Mouse (Mus musculus): ENCODE data around the gene Nkx1-2. TPM values are rescaled to one million over a fixed set of nuclear protein-coding genes. Genes with fewer than 3 reads are reported as not detected.

Gene Nkx1-2
- total RNA-seq, 2 experiments from 2014 or later: not detected

GRCm38 (mm10) chr7:132608316-132609020 lies 9.0 kb upstream of the Nkx1-2 start:
- peak; percentile 23 for DNase-seq
- intact Hi-C loops (cut with DNase I): no loop called here

- intact Hi-C loops (cut with DNase I): no loop called here
- no peak for DNase-seq
Measured at GRCm38 (mm10) chr7:132605689-132606088, 6.3 kb upstream of the Nkx1-2 start.

GRCm38 (mm10) chr7:132604720-132605119 lies 5.3 kb upstream of the Nkx1-2 start:
- intact Hi-C loops (cut with DNase I): no loop called here
- DNase-seq: no peak

- no peak for DNase-seq
- intact Hi-C loops (cut with DNase I): no loop called here
Measured at GRCm38 (mm10) chr7:132600926-132601325, 1.5 kb upstream of the Nkx1-2 start.

GRCm38 (mm10) chr7:132600026-132600425 lies 589 bp upstream of the Nkx1-2 start:
- no peak for DNase-seq
- intact Hi-C loops (cut with DNase I): no loop called here

GRCm38 (mm10) chr7:132597251-132598041 lies 2.0 kb downstream of the Nkx1-2 start:
- no peak for DNase-seq
- intact Hi-C loops (cut with DNase I): no loop called here

GRCm38 (mm10) chr7:132596557-132597250 lies 2.7 kb downstream of the Nkx1-2 start:
- intact Hi-C loops (cut with DNase I): no loop called here
- DNase-seq: no peak

GRCm38 (mm10) chr7:132595787-132596186 lies 3.6 kb downstream of the Nkx1-2 start:
- DNase-seq: no peak
- intact Hi-C loops (cut with DNase I): no loop called here

GRCm38 (mm10) chr7:132594325-132594724 lies 5.1 kb downstream of the Nkx1-2 start:
- intact Hi-C loops (cut with DNase I): no loop called here
- DNase-seq: no peak

GRCm38 (mm10) chr7:132593762-132594161 lies 5.7 kb downstream of the Nkx1-2 start:
- DNase-seq: no peak
- intact Hi-C loops (cut with DNase I): no loop called here

GRCm38 (mm10) chr7:132589610-132590009 lies 9.8 kb downstream of the Nkx1-2 start:
- no peak for DNase-seq

GRCm38 (mm10) chr7:132587167-132587566 lies 12.3 kb downstream of the Nkx1-2 start:
- intact Hi-C loops (cut with DNase I): no loop called here

More at GRCm38 (mm10) chr7:132589610-132590009, 9.8 kb downstream of the Nkx1-2 start:
- intact Hi-C loops (cut with DNase I): no loop called here

GRCm38 (mm10) chr7:132585695-132586491 lies 13.5 kb downstream of the Nkx1-2 start:
- DNase-seq: no peak
- intact Hi-C loops (cut with DNase I): no loop called here

More at GRCm38 (mm10) chr7:132587167-132587566, 12.3 kb downstream of the Nkx1-2 start:
- no peak for DNase-seq

- intact Hi-C loops (cut with DNase I): no loop called here
- no peak for DNase-seq
Measured at GRCm38 (mm10) chr7:132581441-132581840, 18.0 kb downstream of the Nkx1-2 start.

GRCm38 (mm10) chr7:132580511-132580910 lies 18.9 kb downstream of the Nkx1-2 start:
- intact Hi-C loops (cut with DNase I): no loop called here
- DNase-seq: no peak

- intact Hi-C loops (cut with DNase I): no loop called here
- DNase-seq: no peak
Measured at GRCm38 (mm10) chr7:132576891-132577290, 22.5 kb downstream of the Nkx1-2 start.

- intact Hi-C loops (cut with DNase I): no loop called here
- DNase-seq: peak; percentile 96
Measured at GRCm38 (mm10) chr7:132576116-132576650, 23.3 kb downstream of the Nkx1-2 start, which contains the start of gene Oat. Oat (minus strand) TSS chr7:132576398.

- intact Hi-C loops (cut with DNase I): no loop called here
- DNase-seq: peak; percentile 85
Measured at GRCm38 (mm10) chr7:132575623-132576022, 23.8 kb downstream of the Nkx1-2 start.

- DNase-seq: no peak
- intact Hi-C loops (cut with DNase I): no loop called here
Measured at GRCm38 (mm10) chr7:132574646-132575045, 24.8 kb downstream of the Nkx1-2 start.

- intact Hi-C loops (cut with DNase I): no loop called here
- no peak for DNase-seq
Measured at GRCm38 (mm10) chr7:132573205-132573604, 26.2 kb downstream of the Nkx1-2 start.

All from left cerebral cortex, postnatal 4 days (tissue).